Mouse (Mus musculus): ENCODE measurements around the gene Znrd1.

DNA sequence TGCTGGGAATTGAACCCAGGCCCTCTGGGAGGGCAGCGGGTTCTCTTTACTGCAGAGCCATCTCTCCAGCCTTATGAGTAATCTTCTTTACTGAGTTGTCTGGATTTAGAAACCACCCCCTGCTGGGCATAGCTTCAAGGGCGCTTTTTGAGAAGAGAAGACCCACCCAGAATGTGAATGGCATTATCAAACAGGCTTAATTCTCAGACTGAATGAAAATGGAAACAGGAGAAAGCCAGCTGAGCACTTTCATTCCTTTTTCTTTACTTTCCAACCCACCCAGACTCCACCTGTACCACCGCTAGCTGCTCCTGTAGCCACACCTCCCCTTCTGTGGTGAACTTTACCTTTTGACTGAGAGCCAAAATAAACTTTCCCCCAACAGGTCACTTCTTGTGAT lies 37.1 kb upstream of the Znrd1 start:
- TF ChIP-seq CTCF (IDR thresholded peaks at IDR 0.05; ENCODE audit: control insufficient read depth, insufficient read depth, low read length) (no peak), POLR2A (IDR thresholded peaks at IDR 0.05; ENCODE audit: borderline replicate concordance, control insufficient read depth, low read depth, low read length) (no peak)
